Mouse (Mus musculus): ENCODE data around the gene Npas3. TPM values are rescaled to one million over a fixed set of nuclear protein-coding genes. Genes with fewer than 3 reads are reported as not detected.

The Npas3 gene
- polyA plus RNA-seq, 1 experiment, result not detected

- no peak overlapping the region for H3K4me3 ChIP-seq (ENCODE audit: insufficient read depth, low read depth, low read length)
- WGBS, result 93% methylated on average over 2 of the region's 2 CpGs
- peaks cover 1% of the 10 kb centered on the region; the same call in 1 of the 2 replicates for H3K4me1 ChIP-seq (ENCODE audit: control insufficient read depth, insufficient read depth, low read length)
- TF ChIP-seq CTCF (IDR thresholded peaks at IDR 0.05; ENCODE audit: insufficient read depth, low read depth, low read length) (no peak), POLR2A (IDR thresholded peaks at IDR 0.05; ENCODE audit: insufficient read depth, low read depth, low read length) (no peak)
- H3K27ac ChIP-seq (ENCODE audit: insufficient read depth, low read depth, low read length), result no peak overlapping the region
Measured at GRCm38 (mm10) chr12:53333251-53333650, 84.8 kb downstream of the Npas3 start.

- Histone ChIP-seq H3K4me3 (ENCODE audit: insufficient read depth, low read depth, low read length) (no peak overlapping the region), H3K27ac (ENCODE audit: insufficient read depth, low read depth, low read length) (no peak overlapping the region), H3K4me1 (ENCODE audit: control insufficient read depth, insufficient read depth, low read length) (peaks cover 2% of the 10 kb centered on the region; the same call in 1 of the 2 replicates)
- no peak for TF ChIP-seq CTCF (IDR thresholded peaks at IDR 0.05; ENCODE audit: insufficient read depth, low read depth, low read length)
- TF ChIP-seq POLR2A (IDR thresholded peaks at IDR 0.05; ENCODE audit: insufficient read depth, low read depth, low read length), result no peak
- 36% methylated on average over 14 of the region's 14 CpGs for WGBS
Measured at GRCm38 (mm10) chr12:53338349-53338948, 90.0 kb downstream of the Npas3 start.

- H3K27ac ChIP-seq (ENCODE audit: insufficient read depth, low read depth, low read length), result no peak overlapping the region
- WGBS, result 42% methylated on average over 9 of the region's 9 CpGs
- TF ChIP-seq POLR2A (IDR thresholded peaks at IDR 0.05; ENCODE audit: insufficient read depth, low read depth, low read length) (no peak), CTCF (IDR thresholded peaks at IDR 0.05; ENCODE audit: insufficient read depth, low read depth, low read length) (no peak)
- peaks cover 2% of the 10 kb centered on the region; the same call in 1 of the 2 replicates for H3K4me1 ChIP-seq (ENCODE audit: control insufficient read depth, insufficient read depth, low read length)
- H3K4me3 ChIP-seq (ENCODE audit: insufficient read depth, low read depth, low read length), result no peak overlapping the region
Measured at GRCm38 (mm10) chr12:53342741-53343140, 94.3 kb downstream of the Npas3 start.

- no peak overlapping the region for H3K4me3 ChIP-seq (ENCODE audit: insufficient read depth, low read depth, low read length)
- H3K4me1 ChIP-seq (ENCODE audit: control insufficient read depth, insufficient read depth, low read length), result no peaks in the 10 kb centered on the region
- no peak overlapping the region for H3K27ac ChIP-seq (ENCODE audit: insufficient read depth, low read depth, low read length)
- TF ChIP-seq CTCF (IDR thresholded peaks at IDR 0.05; ENCODE audit: insufficient read depth, low read depth, low read length) (no peak), POLR2A (IDR thresholded peaks at IDR 0.05; ENCODE audit: insufficient read depth, low read depth, low read length) (no peak)
- WGBS, result 89% methylated on average over 7 of the region's 7 CpGs
Measured at GRCm38 (mm10) chr12:53351860-53352259, 103.4 kb downstream of the Npas3 start.

- 92% methylated on average over 5 of the region's 5 CpGs for WGBS
- no peaks in the 10 kb centered on the region for H3K4me1 ChIP-seq (ENCODE audit: control insufficient read depth, insufficient read depth, low read length)
- H3K27ac ChIP-seq (ENCODE audit: insufficient read depth, low read depth, low read length), result no peak overlapping the region
- no peak overlapping the region for H3K4me3 ChIP-seq (ENCODE audit: insufficient read depth, low read depth, low read length)
- TF ChIP-seq POLR2A (IDR thresholded peaks at IDR 0.05; ENCODE audit: insufficient read depth, low read depth, low read length), result no peak
- no peak for TF ChIP-seq CTCF (IDR thresholded peaks at IDR 0.05; ENCODE audit: insufficient read depth, low read depth, low read length)
Measured at GRCm38 (mm10) chr12:53365751-53366150, 117.3 kb downstream of the Npas3 start.

GRCm38 (mm10) chr12:53384851-53385250 is 136.4 kb downstream of the Npas3 start:
- Histone ChIP-seq H3K27ac (ENCODE audit: insufficient read depth, low read depth, low read length) (no peak overlapping the region), H3K4me3 (ENCODE audit: insufficient read depth, low read depth, low read length) (no peak overlapping the region), H3K4me1 (ENCODE audit: control insufficient read depth, insufficient read depth, low read length) (no peaks in the 10 kb centered on the region)
- TF ChIP-seq POLR2A (IDR thresholded peaks at IDR 0.05; ENCODE audit: insufficient read depth, low read depth, low read length), result no peak
- TF ChIP-seq CTCF (IDR thresholded peaks at IDR 0.05; ENCODE audit: insufficient read depth, low read depth, low read length), result no peak
- WGBS, result 86% methylated on average over 8 of the region's 8 CpGs

GRCm38 (mm10) chr12:53405856-53406255 is 157.4 kb downstream of the Npas3 start:
- H3K27ac ChIP-seq (ENCODE audit: insufficient read depth, low read depth, low read length), result no peak overlapping the region
- no peak for TF ChIP-seq CTCF (IDR thresholded peaks at IDR 0.05; ENCODE audit: insufficient read depth, low read depth, low read length)
- TF ChIP-seq POLR2A (IDR thresholded peaks at IDR 0.05; ENCODE audit: insufficient read depth, low read depth, low read length), result no peak
- no peak overlapping the region for H3K4me3 ChIP-seq (ENCODE audit: insufficient read depth, low read depth, low read length)
- 73% methylated on average over 4 of the region's 4 CpGs for WGBS
- H3K4me1 ChIP-seq (ENCODE audit: control insufficient read depth, insufficient read depth, low read length), result no peaks in the 10 kb centered on the region

- H3K4me3 ChIP-seq (ENCODE audit: insufficient read depth, low read depth, low read length), result no peak overlapping the region
- no peak overlapping the region for H3K27ac ChIP-seq (ENCODE audit: insufficient read depth, low read depth, low read length)
- TF ChIP-seq CTCF (IDR thresholded peaks at IDR 0.05; ENCODE audit: insufficient read depth, low read depth, low read length) (no peak), POLR2A (IDR thresholded peaks at IDR 0.05; ENCODE audit: insufficient read depth, low read depth, low read length) (no peak)
- no peaks in the 10 kb centered on the region for H3K4me1 ChIP-seq (ENCODE audit: control insufficient read depth, insufficient read depth, low read length)
- WGBS, result 40% methylated on average over 3 of the region's 3 CpGs
Measured at GRCm38 (mm10) chr12:53407776-53408175, 159.3 kb downstream of the Npas3 start.

- WGBS, result 95% methylated on average over 4 of the region's 4 CpGs
Measured at GRCm38 (mm10) chr12:53409711-53410110, 161.2 kb downstream of the Npas3 start.

More at GRCm38 (mm10) chr12:53409711-53410110, 161.2 kb downstream of the Npas3 start:
- H3K27ac ChIP-seq (ENCODE audit: insufficient read depth, low read depth, low read length), result no peak overlapping the region
- TF ChIP-seq POLR2A (IDR thresholded peaks at IDR 0.05; ENCODE audit: insufficient read depth, low read depth, low read length), result no peak
- TF ChIP-seq CTCF (IDR thresholded peaks at IDR 0.05; ENCODE audit: insufficient read depth, low read depth, low read length), result no peak
- no peak overlapping the region for H3K4me3 ChIP-seq (ENCODE audit: insufficient read depth, low read depth, low read length)
- no peaks in the 10 kb centered on the region for H3K4me1 ChIP-seq (ENCODE audit: control insufficient read depth, insufficient read depth, low read length)

All from olfactory bulb, adult 2 months (tissue).